Mouse (Mus musculus) 416B (cell line): Measurements from ENCODE around the gene Prr12.

Experiments used
- DNase-seq: peaks from one replicate; pipeline ENCODE4 v3.0.0; 2011; ENCODE audit warnings: low read depth

Gene Prr12

DNA sequence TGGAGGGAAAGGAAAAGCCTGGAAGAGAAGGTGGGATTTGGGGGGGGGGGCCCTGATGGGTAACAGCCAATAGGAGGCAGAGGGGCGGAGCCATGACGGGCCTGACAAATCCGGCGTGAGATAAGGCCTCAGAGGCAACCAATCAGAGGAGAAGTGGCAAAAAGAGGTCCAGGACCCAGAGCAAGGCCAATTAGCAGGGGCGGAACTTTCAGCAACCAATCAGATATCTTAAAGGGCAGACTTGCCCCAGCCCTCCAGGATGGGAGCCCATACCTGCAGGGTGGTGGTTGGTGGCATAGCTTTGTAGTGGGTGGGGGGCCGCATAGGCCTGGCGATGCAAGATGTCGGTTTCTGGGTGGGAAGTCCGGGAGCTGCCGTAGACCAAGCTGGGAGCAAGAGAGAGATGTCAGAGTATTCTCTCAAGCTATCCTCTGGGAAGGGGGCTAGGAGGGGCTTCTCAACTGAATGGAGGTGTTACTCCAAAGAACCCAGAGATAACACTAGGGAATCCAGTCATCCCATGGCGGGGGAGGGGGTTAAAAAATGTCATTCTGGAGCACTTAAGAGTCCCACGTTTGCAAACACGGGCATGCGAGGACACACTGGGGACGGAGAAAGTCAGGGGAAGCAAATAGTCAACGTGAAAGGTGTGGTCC, 1.6 kb downstream of the Prr12 start:
- peak; percentile 93 for DNase-seq

DNA sequence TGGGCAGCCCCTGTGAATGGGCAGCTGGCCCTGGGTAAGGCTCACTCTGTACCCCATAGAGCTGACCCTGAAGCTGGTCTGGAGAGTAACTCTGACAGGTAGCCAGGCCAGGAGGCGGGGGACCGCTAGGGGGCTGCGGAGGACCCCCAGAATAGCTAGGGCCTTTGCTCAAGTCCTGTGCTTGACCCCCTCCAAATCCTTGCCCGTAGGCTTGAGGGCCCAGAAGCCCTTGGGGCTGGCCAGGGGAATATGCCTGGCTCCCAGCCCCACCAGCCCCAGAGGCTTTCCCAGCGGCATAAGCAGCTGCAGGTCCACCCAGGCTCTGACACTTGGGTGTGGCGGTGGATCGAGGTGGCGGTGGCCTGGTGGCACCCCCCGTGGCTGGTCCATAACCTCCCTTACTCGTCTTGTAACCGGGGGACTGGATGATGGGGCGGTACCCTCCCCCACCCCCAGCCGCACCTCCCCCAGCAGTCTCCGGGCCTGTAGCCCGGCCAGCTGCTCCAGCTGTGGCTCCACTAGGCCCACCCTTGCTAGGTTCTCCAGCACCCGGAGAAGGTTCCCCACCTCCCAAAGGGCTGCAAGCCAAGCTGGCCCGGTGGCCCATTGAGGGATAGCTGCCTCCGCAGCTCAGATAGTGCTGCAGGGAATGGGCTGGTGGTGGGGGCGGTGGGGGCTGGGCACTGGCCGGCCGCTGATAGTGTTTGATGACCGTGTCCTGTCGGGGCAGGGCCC, 3.6 kb downstream of the Prr12 start:
- no peak for DNase-seq

DNA sequence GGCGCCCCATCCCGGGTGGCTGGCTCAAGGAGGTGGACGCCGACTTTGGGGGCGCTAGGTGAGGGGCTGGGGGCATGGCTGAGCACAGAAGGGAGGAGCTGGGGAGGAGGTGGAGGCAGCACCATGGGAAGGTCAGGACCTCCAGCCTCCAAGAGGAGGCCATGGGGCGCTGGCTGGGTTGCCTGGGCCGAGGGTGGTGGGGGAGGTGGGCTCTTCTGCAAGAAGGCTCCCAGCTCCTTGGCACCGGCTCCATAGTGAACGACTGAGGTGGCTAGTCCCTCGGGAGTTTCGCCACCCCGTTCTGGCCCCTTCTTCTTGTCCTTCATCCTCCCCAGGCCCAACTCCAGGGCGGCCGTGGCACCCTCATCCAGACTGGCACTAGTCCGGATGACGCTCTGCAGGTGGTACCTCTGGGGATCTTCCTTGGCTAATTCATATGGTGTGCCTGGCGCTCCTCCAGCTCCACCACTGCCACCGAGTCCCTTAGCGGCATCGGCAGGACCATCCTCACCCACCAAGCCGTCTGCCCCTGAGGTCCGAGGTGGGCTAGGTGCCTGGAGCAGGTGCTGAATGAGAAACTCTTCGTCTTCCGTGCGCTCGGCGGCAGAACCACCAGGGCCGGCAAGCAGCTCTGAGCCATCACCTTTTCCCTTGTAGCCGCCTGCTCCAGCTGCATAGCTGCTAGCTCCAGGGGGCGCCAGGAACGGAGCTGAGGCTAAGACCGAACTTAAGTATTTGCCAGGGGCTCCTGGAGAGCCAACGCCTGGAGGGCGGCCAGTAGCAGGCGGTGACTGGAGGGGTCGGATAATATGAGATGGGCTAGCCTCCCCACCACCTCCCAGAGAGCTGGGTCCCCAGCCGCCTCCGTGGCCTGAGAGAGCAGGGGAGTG, 4.4 kb downstream of the Prr12 start:
- DNase-seq = no peak

DNA sequence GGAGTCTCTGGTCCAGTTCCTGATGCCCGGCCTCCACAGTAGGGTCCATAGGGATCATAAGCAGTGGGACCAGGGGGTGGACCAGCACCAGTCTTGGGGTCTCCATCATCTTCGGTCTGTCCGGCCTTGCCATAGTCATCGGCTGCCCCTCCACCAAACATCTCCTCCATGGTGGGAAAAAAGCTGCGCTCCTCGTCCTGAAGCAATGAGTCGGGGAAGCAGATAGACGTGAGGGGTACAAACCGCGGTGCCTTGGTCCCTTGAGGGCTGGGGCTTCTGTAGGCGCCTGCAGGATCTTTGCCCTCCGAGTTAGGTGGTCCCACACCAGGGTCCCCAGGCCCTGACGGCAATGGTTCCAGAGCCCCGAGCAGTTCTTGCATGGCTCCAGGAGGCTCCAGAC, 5.2 kb downstream of the Prr12 start:
- DNase-seq = no peak

DNA sequence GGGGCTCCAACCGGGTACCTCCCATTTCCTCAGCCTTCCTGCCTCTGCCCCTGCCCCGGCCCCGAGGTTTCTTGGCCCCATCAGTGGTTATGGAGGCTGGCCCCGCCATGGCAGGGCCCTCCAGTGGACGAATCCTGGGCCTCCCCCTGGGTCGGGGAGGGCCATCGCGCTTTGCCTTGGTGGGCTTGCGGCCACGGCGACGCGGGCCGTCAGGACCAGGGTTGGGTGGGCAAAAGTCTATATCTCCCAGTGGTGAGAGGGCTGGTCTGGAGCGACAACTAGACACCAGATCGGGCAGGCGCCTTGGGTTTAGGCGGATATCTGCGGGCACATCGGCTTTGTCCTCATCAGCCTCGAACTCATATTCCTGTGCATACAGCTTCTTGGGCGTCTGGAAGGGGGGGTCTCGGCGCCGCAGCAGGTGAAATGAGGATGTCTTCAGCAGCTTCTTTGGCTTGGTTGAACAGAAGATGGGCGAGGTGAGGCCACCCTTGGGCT, 5.8 kb downstream of the Prr12 start:
- DNase-seq = no peak

DNA sequence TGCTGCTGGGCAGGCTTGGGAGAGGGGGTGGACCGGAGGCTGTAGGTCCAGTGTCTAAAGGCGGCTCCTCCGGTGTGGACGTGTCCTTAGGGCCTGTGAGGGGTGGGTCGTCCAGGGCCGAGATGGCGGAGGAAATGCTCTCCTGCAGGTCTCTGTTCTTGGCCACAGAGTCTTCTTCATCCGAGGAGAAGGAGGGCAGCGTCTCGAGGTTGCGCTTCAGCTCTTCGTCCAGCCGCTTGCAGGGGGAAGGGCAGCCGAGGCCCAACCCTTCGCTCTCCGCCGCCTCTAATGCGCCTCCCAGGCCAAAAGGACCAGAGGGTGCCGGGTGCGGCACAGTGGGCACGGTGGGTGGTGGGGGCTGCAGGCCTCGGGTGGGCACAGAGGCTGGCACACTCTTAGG, 6.9 kb downstream of the Prr12 start:
- DNase-seq = no peak

DNA sequence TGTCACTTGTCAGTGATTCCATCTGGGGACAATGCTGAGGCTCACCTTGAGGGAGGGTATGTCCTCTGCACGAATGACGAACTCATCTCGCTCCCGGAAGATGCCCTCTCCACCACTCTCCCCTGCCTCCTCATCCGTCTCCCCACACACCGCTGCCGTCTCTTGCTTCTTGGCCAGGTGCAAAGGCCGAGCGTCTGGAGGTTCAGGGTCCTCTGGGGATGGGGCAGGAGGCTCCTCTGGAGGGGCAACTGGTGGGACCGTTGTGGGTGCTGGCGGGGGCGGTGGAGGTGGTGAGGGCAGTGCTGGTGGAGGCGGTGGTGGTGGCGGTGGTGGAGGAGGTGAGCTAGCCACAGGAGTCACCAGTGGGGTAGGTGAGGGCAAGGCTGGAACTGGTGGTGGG, 9.4 kb downstream of the Prr12 start:
- DNase-seq = no peak

DNA sequence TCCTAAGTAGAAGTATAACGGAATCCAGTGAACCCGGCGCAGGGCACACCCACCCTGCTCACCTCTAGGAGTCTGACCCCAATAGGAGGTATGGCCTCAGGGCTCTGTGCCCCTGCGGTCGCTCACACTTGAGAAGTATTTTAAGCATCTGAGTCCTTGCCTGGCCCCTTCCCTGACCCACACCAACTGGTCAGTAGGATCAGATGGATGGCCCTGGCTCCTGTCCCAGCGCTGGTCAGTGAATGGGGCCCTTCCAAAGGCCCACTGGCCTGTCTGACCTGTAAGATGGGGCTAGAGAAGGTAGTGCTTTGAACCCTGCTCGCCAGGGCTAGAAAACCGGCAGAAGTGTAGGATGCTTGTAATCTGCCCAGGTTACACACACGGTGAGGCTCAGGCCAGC, 11.8 kb downstream of the Prr12 start:
- DNase-seq = no peak

DNA sequence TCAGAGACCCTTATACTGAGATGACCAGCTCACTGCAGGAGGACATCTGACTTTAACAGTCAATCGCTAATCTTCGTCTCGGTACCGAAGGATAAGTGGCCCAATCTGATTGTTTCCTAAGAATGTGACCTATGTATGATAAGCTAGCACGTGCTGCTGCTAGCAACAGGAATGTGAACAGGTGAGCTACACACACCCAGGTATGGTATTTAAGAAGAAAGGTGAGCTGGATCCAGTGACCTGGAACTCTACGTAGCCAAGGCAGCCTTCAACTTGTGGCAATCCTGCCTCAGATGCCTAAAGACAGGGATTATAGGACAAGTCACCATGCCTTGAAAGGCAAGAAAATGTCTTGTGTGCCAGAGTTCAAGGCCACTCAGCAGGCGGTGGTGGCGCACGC, 14.3 kb downstream of the Prr12 start:
- no peak for DNase-seq

DNA sequence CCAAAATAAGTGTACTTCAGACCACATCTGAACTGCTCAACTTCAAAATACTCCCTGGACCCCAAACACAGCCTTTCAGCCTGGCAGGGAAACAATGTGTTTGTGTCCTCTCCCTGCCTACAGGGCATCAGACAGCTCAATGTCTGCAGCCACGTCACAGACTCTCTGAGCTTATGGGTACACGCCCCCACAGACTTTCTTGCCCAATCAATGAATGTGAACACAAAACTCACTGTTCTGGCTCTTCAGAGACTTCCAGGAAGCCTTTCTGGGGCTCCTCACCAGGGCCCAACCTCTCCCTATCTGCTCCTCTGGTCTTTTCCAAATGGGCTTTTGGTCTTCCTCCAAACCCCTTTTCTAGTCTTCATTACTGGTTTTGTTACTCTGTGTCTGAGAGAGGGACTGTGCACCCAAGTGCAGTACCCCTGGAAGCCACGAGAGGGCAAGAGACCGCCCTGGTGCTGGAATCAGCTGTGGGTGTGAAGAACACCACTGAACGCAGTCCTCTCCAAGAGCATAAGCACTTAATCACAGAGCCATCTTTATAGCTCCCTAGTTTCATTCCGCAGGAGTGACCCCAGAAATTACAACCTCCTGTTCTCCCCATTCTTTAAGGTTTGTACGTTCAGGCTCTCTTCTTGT, 14.8 kb downstream of the Prr12 start:
- DNase-seq = peak; percentile 68

DNA sequence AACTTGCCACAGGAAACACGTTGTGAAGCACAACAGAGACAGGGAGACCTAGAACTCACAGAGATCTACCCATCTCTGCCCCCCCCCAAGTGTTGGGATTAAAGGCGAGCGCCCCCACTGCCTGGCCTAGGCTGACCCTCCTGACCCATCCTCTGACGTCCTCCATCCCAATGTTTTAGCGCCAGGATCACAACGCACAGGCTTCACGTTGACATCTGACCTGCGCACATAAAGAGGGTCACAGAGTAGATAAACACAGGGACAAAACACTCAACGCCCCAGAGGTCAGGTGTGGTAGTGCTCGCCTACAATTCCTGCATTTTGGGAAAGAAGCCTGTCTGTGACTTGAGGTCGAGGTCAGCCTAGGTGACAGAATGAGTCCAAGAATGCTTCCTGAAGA, 16.0 kb downstream of the Prr12 start:
- no peak for DNase-seq

DNA sequence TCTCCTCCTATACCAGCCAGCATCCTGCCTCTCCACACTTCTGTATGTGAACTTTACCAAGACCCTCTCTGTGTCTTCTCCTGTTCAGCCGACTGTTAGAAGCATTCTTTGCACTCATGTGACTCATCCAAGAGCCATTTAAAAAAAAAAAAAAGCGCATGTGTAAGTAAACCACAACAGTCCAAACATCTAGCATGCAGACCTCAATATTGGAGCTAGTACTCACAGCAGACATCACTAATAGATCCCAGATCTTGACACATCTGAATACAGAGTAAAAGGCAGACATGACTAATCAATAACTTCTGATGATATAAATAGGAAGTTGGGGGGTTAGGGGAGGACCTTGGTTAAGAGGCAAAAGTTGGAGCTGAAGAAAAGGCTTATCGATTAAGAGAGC, 17.1 kb downstream of the Prr12 start:
- DNase-seq = peak; percentile 42

DNA sequence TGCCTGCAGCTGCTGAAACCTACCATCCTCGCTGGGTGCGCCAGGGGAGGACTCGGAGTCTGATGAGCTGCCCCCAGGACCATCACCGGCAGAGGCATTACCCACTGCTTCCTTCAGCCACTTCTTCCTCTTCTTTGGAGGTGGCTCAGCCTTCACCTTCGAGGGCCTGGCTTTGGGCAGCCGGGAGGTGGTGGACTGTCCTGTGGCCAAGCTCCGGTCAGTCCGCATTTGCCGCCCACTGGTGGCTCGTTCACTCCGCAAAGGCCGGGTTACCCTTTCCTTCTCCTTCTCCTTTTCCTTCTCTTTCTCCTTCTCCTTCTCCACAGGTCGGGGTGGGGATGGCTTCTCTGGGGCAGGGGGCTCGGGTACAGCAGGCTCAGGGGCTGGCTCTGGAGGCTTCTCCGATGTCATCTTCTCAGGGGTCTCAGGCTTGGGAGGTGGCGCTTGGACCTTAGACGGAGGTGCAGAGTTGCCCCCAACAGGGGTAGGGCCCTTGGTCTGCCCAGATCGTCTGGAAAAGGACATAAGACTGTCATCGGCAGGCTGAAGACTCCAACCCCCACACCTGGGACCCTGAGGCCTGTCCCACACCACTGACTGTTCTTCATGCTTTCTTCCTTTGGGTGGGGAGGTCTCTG, 18.8 kb downstream of the Prr12 start:
- DNase-seq = no peak

DNA sequence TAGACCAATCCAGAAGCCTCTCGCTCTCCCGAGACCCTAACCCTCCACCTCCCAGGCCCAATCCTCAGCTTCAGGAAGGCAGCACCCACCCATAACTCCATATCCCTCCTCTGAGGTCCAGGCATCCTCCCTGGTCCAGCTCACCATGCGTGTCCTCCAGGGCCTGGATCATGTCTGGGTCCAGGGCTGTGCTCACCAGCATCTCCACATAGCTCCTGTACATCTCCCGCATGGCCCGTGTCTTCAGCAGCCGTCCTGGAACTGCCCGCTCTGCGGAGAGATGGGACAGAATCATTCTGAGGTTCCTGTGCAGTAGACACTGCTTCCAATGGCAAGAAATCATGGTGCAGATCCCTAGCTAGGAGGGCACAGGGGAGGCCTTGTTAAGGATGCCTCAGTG, 21.8 kb downstream of the Prr12 start:
- no peak for DNase-seq

DNA sequence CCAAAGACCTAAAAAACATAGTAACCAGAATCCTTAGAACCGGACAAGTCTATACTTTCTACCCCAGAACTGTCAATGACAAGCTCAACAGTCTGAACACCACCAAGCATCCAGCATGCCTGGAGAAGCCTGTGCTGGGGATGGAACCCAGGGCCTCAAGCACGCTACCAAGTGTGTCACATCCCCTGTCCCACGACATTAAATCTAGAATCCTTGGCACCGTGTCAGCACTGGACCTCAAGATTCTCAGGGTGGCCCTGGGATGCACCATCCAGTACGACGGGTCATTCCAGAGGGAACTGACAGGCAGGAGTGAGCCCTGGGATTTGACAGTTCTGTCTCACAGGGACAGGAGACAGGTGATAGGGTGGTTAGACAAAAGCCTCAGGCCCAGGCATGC, 22.7 kb downstream of the Prr12 start:
- no peak for DNase-seq

DNA sequence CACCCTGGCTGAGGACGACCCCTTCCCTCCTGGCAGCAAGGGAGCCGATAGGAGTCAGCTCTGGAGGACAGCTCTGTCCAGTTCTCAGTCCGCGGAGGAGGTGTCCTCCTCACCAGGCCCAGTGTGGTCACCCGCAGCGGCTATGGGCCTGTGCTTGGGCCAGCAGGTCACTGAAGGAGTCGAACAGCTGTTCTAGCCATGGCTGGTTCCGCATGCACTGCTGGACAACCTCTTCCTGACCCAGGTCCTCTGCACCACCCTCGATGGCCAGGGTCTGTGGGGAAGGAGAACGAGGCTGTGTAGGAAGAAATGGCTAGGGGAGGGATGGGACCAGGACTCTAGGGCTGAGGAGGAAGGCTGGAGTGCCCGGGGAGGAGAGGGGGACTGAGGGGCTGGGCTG, 24.3 kb downstream of the Prr12 start:
- no peak for DNase-seq

DNA sequence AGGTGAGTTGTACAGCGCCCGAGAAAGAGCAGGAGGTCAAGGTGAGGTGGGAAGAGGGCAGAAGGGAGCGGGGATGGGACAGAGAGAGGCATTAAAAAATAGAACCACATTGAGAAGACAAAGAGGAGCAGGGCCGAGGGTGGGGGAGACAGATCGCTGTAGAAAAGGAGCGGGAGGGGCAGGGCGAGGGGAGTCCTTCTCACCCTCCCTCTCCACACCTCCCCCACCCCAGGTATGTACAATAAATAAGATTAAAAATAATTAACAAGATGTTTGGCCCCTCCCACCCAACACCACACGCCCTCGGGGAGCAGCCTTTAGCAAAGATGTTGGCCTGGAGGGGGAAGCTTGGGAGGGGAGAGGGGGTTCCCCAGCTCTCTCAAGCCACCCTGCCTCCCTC, 24.9 kb downstream of the Prr12 start:
- DNase-seq = no peak

DNA sequence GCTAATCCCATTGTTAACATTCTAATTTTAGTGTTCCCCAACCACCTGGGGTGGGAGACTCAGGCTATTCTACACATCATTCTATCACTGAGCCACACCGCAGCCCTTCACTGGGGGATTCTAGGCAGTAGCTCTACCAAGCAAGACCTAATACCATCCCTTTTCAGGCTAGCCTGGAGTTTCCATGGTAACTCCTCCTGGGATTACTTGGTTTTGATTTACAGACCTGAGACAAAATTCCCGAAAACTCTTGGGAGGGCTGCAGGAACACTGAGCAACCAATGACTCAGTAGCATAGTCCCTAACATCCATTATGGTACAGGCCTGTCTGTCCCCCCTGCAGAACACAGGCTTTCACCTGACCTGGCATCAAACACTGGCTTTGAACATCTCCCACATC, 26.4 kb downstream of the Prr12 start:
- no peak for DNase-seq

DNA sequence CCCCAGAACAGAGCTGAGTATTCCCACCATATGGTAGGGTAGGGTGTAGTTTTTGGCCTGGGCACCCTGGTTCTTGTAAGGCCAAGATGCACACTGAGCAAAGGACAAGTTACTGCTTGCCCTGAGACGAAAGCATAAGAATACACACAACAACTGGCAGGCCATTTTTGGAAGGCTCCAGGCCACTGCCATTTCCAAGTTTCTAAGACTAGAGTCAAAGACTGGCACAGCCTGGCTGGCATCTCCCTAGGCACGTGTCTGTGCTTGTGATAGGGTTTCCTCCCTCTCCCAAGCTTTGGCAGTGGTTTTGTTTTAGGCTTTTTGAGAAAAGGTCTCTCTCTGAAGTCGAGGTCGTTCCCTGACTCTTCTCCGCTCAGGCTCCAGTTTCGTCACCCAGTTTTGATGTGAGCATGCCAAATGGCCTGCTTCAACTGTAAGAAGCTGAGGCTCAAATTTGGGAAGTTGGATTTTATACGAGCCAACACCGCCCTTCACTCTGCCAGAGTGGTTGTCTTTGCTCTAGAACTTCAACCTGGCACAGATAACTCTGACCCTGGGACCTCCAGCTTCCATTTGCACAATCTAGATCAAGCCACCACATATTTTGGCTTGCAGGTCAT, 27.0 kb downstream of the Prr12 start:
- DNase-seq = no peak

DNA sequence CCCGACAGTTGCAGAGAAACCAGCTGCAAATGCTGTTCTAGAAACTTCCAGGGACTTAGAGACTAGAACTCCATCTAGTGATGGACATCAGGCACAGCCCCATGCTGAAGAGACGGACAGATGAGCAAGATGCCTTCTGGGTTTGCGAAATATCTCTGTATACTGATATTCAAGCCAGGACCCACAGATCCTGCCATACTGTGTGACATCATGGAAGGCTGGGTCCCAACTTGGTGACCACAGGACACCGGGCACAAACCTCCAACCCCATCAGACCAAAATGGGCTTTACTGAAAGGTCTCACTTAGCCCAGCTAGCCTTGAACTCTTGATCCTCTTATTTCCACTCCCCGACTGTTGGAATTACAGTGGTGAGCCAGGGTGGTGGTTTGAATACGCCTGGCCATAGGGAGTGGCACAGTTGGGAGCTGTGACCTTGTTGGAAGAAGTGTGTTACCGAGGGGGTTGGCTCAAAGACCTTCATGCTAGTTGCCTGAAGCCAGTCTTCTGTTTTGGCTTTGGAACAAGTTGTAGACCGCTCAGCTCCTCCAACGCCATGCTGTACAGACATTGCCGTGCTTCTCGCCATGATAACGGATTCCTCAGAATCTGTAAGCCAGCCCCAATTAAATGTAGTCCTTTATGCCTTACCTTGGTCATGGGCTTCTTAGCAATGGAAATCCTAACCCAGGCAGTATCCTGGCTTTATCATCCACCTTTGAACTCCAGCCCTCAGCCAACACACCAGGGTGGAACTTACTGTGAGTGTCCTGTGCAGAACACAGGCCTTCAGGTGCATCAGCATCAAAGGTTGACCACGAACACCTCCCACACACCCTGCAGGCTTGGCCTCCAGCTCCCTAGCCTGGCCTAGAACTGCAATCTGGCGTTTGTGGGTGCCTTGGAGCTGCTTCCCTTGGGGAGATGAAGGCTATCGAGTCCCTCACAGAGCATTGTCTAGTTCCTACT, 28.1 kb downstream of the Prr12 start:
- peak; percentile 61 for DNase-seq
